Mouse (Mus musculus): ENCODE measurements around the gene Krtap19-1. TPM values are rescaled to one million over a fixed set of nuclear protein-coding genes. Genes with fewer than 3 reads are reported as not detected.

The Krtap19-1 gene
- total RNA-seq (2021), result not detected

DNA sequence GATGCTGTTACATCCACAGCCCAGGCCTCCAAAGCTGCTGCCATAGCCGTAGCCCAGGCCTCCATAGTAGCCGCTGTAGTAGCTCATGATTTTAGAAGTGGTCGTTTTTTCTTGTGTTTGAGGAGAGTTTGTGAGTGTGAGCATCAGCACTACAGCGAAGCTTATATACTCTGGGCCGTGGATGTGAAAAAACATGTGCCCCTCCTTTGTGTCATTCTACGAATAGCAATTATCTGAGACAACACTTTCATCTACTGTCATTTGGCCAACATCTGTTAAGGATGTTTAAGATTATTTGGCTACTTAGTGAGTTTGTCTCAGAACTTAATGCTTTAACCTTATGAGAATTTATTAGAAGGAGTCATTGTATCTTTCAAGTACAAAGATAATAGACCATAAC, at the start of gene Krtap19-1:
Gene Krtap19-1 (minus strand): TSS at position 101 of the 400 bp plus-strand sequence.
- intact Hi-C loops (cut with DNase I), result no loop called here

DNA sequence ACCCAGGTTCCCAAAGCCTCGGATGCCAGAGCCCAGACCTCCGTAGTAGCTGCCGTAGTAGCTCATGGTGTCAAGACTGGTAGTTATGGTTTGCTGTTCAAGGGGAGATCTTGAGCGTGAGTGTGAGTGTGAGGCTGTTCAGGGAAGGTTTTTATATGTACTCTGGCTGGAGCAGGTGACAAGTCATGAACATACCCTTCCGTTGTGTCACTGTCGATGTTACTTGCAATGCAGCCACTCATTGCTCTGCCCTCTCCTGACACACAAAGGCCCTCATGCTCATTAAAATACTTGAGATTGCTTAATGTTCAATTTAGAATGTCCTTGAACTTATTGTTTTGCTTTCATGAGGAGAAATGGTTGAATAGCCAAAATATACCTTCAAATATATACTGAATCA, 27.1 kb upstream of the Krtap19-1 start, which contains the start of gene Krtap19-5:
Gene Krtap19-5 (minus strand): TSS at position 101 of the 400 bp plus-strand sequence.
- no peak for DNase-seq (ENCODE audit: low spot score in 2 of 2)
- intact Hi-C loops (cut with DNase I), result no loop called here

More for the DNA sequence above, at the start of gene Krtap19-1:
- DNase-seq (ENCODE audit: low spot score in 2 of 2), result no peak

DNA sequence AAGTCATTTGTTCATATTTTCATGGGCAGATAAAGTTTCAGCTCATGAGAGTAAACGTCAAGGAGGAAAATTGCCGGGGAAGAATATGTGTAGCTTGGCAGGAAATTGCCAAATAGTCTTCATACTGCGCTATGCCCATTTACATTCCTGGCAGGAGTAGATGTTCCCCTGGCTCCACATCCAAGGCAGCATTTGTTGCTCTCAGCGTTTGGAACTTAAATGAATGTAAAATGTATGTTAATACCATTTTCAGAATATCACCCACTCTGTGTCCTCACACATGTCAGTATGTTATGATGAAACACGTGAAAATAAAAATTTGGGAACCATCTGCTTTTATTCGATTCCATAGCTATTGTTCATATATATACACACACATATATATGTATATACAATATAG, 17.7 kb upstream of the Krtap19-1 start:
- no peak for DNase-seq (ENCODE audit: low spot score in 2 of 2)
- intact Hi-C loops (cut with DNase I), result no loop called here

DNA sequence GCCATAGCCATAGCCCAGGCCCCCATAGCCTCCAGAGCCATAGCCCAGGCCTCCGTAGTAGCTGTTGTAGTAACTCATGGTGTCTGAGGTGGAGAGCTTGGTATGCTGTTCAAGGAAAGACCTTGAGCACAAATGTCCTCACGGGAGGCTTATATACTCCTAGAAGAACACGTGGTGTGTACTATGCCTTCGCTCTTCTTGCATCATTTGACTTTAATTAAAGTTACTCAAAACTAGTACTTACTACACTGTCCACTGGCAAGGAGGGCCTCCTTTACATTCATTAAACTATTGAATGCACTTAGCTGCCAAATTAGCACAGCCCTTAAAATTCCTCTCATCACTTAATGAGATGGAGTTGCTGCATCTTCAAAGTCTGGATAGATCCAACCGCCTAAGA, 15.8 kb upstream of the Krtap19-1 start, which contains the start of gene Krtap19-4:
Gene Krtap19-4 (minus strand): TSS at position 101 of the 400 bp plus-strand sequence.
- no peak for DNase-seq (ENCODE audit: low spot score in 2 of 2)
- intact Hi-C loops (cut with DNase I), result no loop called here

GRCm38 (mm10) chr16:88877938-88878337, 8.7 kb upstream of the Krtap19-1 start, which contains the start of gene Krtap19-3:
Gene Krtap19-3, minus strand, starts transcription at chr16:88878038.
- DNase-seq (ENCODE audit: low spot score in 2 of 2), result no peak
- intact Hi-C loops (cut with DNase I), result no loop called here

- DNase-seq (ENCODE audit: low spot score in 2 of 2), result no peak
- intact Hi-C loops (cut with DNase I), result no loop called here
Observed at GRCm38 (mm10) chr16:88874169-88874568, 5.0 kb upstream of the Krtap19-1 start, which contains the start of gene Krtap19-2. Gene Krtap19-2, minus strand, starts transcription at chr16:88874269.

DNA sequence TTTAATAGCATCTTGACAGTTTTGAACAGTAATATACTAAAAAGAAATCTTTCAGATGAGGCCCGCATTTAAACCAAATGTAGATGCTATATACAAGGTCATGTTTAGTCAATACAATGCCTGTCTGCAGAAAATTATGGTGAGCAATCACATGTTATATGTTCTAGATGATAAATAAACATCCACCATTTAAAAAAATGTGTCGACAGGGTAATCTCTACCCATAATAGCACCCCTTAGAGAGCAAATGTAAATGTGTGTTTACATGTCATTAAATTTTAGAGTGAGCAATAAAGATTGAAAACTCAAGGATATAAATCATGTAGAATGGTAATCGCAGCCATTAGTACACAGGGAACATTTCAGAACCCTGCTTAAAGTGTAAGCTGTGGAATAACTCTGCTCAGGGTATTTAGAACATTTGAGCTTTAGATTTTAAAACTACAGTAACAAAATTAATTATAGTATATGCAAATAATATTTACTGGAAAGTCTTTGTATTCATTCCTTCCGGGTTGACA, 4.3 kb downstream of the Krtap19-1 start:
- DNase-seq (ENCODE audit: low spot score in 2 of 2), result no peak
- intact Hi-C loops (cut with DNase I), result no loop called here

- no peak for DNase-seq (ENCODE audit: low spot score in 2 of 2)
- intact Hi-C loops (cut with DNase I), result no loop called here
Observed at GRCm38 (mm10) chr16:88851450-88851849, 17.8 kb downstream of the Krtap19-1 start.

- DNase-seq (ENCODE audit: low spot score in 2 of 2), result no peak
- intact Hi-C loops (cut with DNase I), result no loop called here
Observed at GRCm38 (mm10) chr16:88848558-88848957, 20.7 kb downstream of the Krtap19-1 start.

DNA sequence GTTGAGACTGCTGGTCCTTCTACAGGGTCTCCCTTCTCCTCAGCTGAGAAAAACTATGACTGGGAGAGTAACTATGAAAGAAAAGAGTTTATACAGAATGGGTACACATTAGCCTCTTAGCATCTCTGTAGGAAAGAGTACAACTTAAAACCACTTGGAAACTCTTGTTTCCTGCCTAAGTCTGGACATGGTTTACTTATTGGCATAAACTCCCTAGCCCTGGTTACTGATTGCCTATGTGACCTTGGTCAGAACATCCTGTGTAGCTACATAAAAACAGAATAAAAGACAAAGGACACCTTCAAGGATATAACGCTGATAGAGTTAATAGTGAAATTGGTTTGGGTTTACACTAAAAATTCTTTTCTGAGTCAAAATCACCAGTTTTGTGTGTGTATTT, 21.8 kb downstream of the Krtap19-1 start:
- intact Hi-C loops (cut with DNase I), result no loop called here
- DNase-seq (ENCODE audit: low spot score in 2 of 2), result no peak

DNA sequence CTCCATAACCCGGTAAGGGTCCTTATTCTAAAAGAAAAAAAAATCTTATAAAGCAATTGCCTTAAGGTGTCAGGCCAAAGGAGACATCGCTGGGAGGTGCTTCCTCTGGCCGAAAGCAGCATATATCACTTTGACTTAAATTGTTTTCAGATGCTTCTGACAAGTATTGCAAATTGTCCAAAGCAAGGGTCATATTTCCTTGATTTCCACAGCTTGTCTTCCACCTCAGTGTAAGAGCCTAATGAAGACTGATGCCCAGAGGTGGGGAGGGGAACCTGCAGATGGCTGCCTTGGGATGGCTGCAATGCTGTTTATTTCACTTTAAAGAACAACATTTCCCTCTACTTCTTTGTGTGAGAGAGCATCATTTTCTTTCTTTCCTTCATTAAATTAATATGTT, 42.2 kb downstream of the Krtap19-1 start:
- intact Hi-C loops (cut with DNase I), result loop anchor here (10.0 kb wide), 1 partner anchor 452 kb away; no protein-coding TSS in a partner anchor
- no peak for DNase-seq (ENCODE audit: low spot score in 2 of 2)

GRCm38 (mm10) chr16:88826095-88826652, 43.0 kb downstream of the Krtap19-1 start, which contains the start of gene Krtap14:
Gene Krtap14, minus strand, starts transcription at chr16:88826145.
- no peak for DNase-seq (ENCODE audit: low spot score in 2 of 2)
- intact Hi-C loops (cut with DNase I), result loop anchor here (10.0 kb wide), 1 partner anchor 451 kb away; no protein-coding TSS in a partner anchor

GRCm38 (mm10) chr16:88823736-88824135, 45.5 kb downstream of the Krtap19-1 start:
- no peak for DNase-seq (ENCODE audit: low spot score in 2 of 2)
- intact Hi-C loops (cut with DNase I), result loop anchor here (10.0 kb wide), 1 partner anchor 449 kb away; no protein-coding TSS in a partner anchor

DNA sequence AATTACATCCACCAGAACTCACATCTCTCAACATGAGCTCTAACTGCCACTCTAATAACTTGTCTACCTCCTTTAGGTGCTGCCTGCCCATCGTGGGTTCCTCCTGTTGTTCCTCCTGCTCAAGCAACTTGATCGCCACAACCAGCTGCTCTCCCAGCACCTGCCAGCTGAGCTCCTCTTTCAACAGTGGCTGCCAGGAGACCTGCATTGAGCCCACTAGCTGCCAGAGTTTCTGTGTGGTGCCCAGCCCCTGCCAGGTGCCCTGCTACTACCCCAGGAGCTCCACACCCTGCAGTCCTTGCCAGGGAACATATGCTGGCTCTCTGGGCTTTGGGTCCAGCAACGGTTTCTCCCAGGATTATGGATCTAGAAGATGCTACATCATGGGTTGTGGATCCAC, 49.1 kb downstream of the Krtap19-1 start, which contains the start of gene Krtap15:
Gene Krtap15 (plus strand): TSS at position 150 of the 400 bp plus-strand sequence.
- intact Hi-C loops (cut with DNase I), result loop anchor here (10.0 kb wide), 1 partner anchor 445 kb away; no protein-coding TSS in a partner anchor
- DNase-seq (ENCODE audit: low spot score in 2 of 2), result no peak

Other genes with a start within 250 kb of the Krtap19-1 start
- gene 2310079G19Rik, start 241.7 kb downstream of the Krtap19-1 start, total RNA-seq (2021), result not detected
- gene Krtap26-1, start 221.6 kb downstream of the Krtap19-1 start, total RNA-seq (2021), result not detected
- not detected for gene Krtap27-1, start 197.7 kb downstream of the Krtap19-1 start, total RNA-seq (2021)
- gene 2310061N02Rik, start 161.4 kb downstream of the Krtap19-1 start, total RNA-seq (2021), result not detected
- gene Krtap13-1, start 140.5 kb downstream of the Krtap19-1 start, total RNA-seq (2021), result not detected
- not detected for gene Krtap13, start 117.8 kb downstream of the Krtap19-1 start, total RNA-seq (2021)
- not detected for gene 2310034C09Rik, start 110.6 kb downstream of the Krtap19-1 start, total RNA-seq (2021)
- gene 2310057N15Rik, start 95.2 kb downstream of the Krtap19-1 start, total RNA-seq (2021), result not detected
- not detected for gene Gm5965, start 91.5 kb downstream of the Krtap19-1 start, total RNA-seq (2021)
- gene Gm20741, start 57.2 kb downstream of the Krtap19-1 start, total RNA-seq (2021), result not detected
- not detected for gene Krtap15, start 49.2 kb downstream of the Krtap19-1 start, total RNA-seq (2021)
- not detected for gene Krtap14, start 43.3 kb downstream of the Krtap19-1 start, total RNA-seq (2021)
- gene Krtap19-2, start 4.9 kb upstream of the Krtap19-1 start, total RNA-seq (2021), result not detected
- gene Krtap19-3, start 8.6 kb upstream of the Krtap19-1 start, total RNA-seq (2021), result not detected
- gene Krtap19-4, start 15.7 kb upstream of the Krtap19-1 start, total RNA-seq (2021), result not detected
- not detected for gene Krtap19-5, start 27.0 kb upstream of the Krtap19-1 start, total RNA-seq (2021)
- gene Krtap19-9b, start 62.9 kb upstream of the Krtap19-1 start, total RNA-seq (2021), result not detected
- gene Krtap16-3, start 93.5 kb upstream of the Krtap19-1 start, total RNA-seq (2021), result not detected
- gene Krtap22-2, start 141.3 kb upstream of the Krtap19-1 start, total RNA-seq (2021), result not detected
- gene Gm10229, start 145.9 kb upstream of the Krtap19-1 start, total RNA-seq (2021), result not detected
- not detected for gene Krtap6-1, start 162.3 kb upstream of the Krtap19-1 start, total RNA-seq (2021)
- gene Gm10228, start 172.1 kb upstream of the Krtap19-1 start, total RNA-seq (2021), result not detected
- gene Krtap6-5, start 178.5 kb upstream of the Krtap19-1 start, total RNA-seq (2021), result not detected
- not detected for gene 1110025L11Rik, start 194.6 kb upstream of the Krtap19-1 start, total RNA-seq (2021)
- not detected for gene Krtap6-3, start 214.6 kb upstream of the Krtap19-1 start, total RNA-seq (2021)

Measured in left cerebral cortex, postnatal 36 days (tissue).